ENCODE assay signal across 12 mouse cellular contexts in genomic region chr3:121886309-121886708, GRCm38 (mm10).
DNase-seq lines count a peak whose midpoint lies in the region; ATAC-seq and TF ChIP-seq lines count a peak whose summit lies in the region.
"Had no signal": no experiment of that assay in that cellular context is flagged by ENCODE, and none has a peak within 500 bp of the region (broad histone marks: within the 10 kb centered on the region; RNA-seq: fewer than 3 reads in every experiment).

No protein-coding gene starts in this region.

- no peaks in the 10 kb centered on the region for H3K27me3 ChIP-seq in intestine, embryonic 15.5 days (replicated peaks)
- no peaks in the 10 kb centered on the region for H3K27me3 ChIP-seq in intestine, postnatal 0 days (replicated peaks; ENCODE audit: control insufficient read depth, insufficient read depth, low read length)
- H3K27me3 ChIP-seq in embryonic facial prominence, embryonic 14.5 days (replicated peaks; ENCODE audit: control insufficient read depth, insufficient read depth, low read length), result 0 out of 2 replicates have a peak, but pooled peaks cover 3% of the 10 kb centered on the region
- no peaks in the 10 kb centered on the region for H3K27me3 ChIP-seq in lung, postnatal 0 days (replicated peaks; ENCODE audit: insufficient read depth, low read length)
- H3K27me3 ChIP-seq: liver, embryonic 12.5 days had no signal

- H3K4me1 ChIP-seq in intestine, embryonic 15.5 days (replicated peaks), result 0 out of 2 replicates have a peak, but pooled peaks cover 4% of the 10 kb centered on the region
- no peaks in the 10 kb centered on the region for H3K4me1 ChIP-seq in intestine, postnatal 0 days (replicated peaks; ENCODE audit: control insufficient read depth, insufficient read depth, low read length)
- H3K4me1 ChIP-seq in embryonic facial prominence, embryonic 14.5 days (ENCODE audit: control insufficient read depth, insufficient read depth, low read length), result peaks cover 2% of the 10 kb centered on the region
- no peaks in the 10 kb centered on the region for H3K4me1 ChIP-seq in lung, postnatal 0 days (ENCODE audit: insufficient read depth, low read depth, low read length)

- no peak for TF ChIP-seq EP300 in lung, postnatal 0 days (IDR thresholded peaks at IDR 0.05)

- no peak overlapping the region for H3K27ac ChIP-seq in intestine, embryonic 15.5 days
- H3K27ac ChIP-seq in intestine, postnatal 0 days (ENCODE audit: low read depth, low read length), result no peak overlapping the region
- H3K27ac ChIP-seq in embryonic facial prominence, embryonic 14.5 days (replicated peaks; ENCODE audit: low read depth, low read length), result no peak overlapping the region
- peak overlapping the region; percentile 69 for H3K27ac ChIP-seq in lung, postnatal 0 days (ENCODE audit: low read length)
- H3K27ac ChIP-seq: liver, embryonic 12.5 days had no signal

- H3K9me3 ChIP-seq in intestine, embryonic 15.5 days, result no peaks in the 10 kb centered on the region
- H3K9me3 ChIP-seq in intestine, postnatal 0 days (ENCODE audit: control insufficient read depth), result no peaks in the 10 kb centered on the region
- H3K9me3 ChIP-seq in embryonic facial prominence, embryonic 14.5 days (ENCODE audit: control insufficient read depth, low read length), result no peaks in the 10 kb centered on the region
- H3K9me3 ChIP-seq in lung, postnatal 0 days (ENCODE audit: low read length), result no peaks in the 10 kb centered on the region
- H3K9me3 ChIP-seq: G1E; liver, embryonic 12.5 days had no signal

- H3K36me3 ChIP-seq in intestine, embryonic 15.5 days, result no peaks in the 10 kb centered on the region
- no peaks in the 10 kb centered on the region for H3K36me3 ChIP-seq in intestine, postnatal 0 days (ENCODE audit: control insufficient read depth, insufficient read depth)
- H3K36me3 ChIP-seq in embryonic facial prominence, embryonic 14.5 days (ENCODE audit: control insufficient read depth, insufficient read depth, low read length), result no peaks in the 10 kb centered on the region
- no peaks in the 10 kb centered on the region for H3K36me3 ChIP-seq in lung, postnatal 0 days (ENCODE audit: insufficient read depth, low read length)
- H3K36me3 ChIP-seq: G1E; liver, embryonic 12.5 days had no signal

- TF ChIP-seq CTCF in intestine, postnatal 0 days (IDR thresholded peaks at IDR 0.05; ENCODE audit: low read depth), result no peak
- no peak for TF ChIP-seq CTCF in lung, postnatal 0 days (IDR thresholded peaks at IDR 0.05)

- no peak overlapping the region for H3K4me3 ChIP-seq in intestine, embryonic 15.5 days (replicated peaks)
- no peak overlapping the region for H3K4me3 ChIP-seq in intestine, postnatal 0 days (ENCODE audit: low read depth, low read length)
- H3K4me3 ChIP-seq in embryonic facial prominence, embryonic 14.5 days (ENCODE audit: low read depth, low read length), result peak overlapping the region; percentile 2; the same call in 1 of the 2 replicates
- 0 out of 2 replicates have a peak overlapping the region, but pooled peaks have one; percentile 8 for H3K4me3 ChIP-seq in lung, postnatal 0 days (ENCODE audit: low read depth, low read length)
- H3K4me3 ChIP-seq: liver, embryonic 12.5 days had no signal

- H3K9ac ChIP-seq in intestine, embryonic 15.5 days, result no peak overlapping the region
- H3K9ac ChIP-seq in intestine, postnatal 0 days (ENCODE audit: low read depth, low read length), result no peak overlapping the region
- no peak overlapping the region for H3K9ac ChIP-seq in embryonic facial prominence, embryonic 14.5 days (ENCODE audit: low read depth, low read length)
- no peak overlapping the region for H3K9ac ChIP-seq in lung, postnatal 0 days (replicated peaks; ENCODE audit: low read depth)
- H3K9ac ChIP-seq: forebrain, postnatal 0 days; liver, embryonic 12.5 days had no signal

- DNase-seq in cerebellum, adult 9-11 months, result peak; percentile 5
- no peak for DNase-seq in cerebellum, postnatal 25 days
- DNase-seq in embryonic facial prominence, embryonic 14.5 days (ENCODE audit: low spot score), result no peak
- DNase-seq in lung, postnatal 0 days (ENCODE audit: low spot score), result no peak
- no peak for DNase-seq in spleen, adult 12 weeks (ENCODE audit: low spot score)
- DNase-seq in embryo, embryonic 11 days, result no peak
- DNase-seq: forebrain, postnatal 0 days; thymus, postnatal 36 days had no signal

- peak overlapping the region; percentile 22; the same call in 1 of the 2 replicates for H3K4me2 ChIP-seq in intestine, embryonic 15.5 days (replicated peaks)
- no peak overlapping the region for H3K4me2 ChIP-seq in intestine, postnatal 0 days (replicated peaks; ENCODE audit: low read depth)
- H3K4me2 ChIP-seq in embryonic facial prominence, embryonic 14.5 days (ENCODE audit: low read depth, low read length), result peak overlapping the region; percentile 49
- H3K4me2 ChIP-seq in lung, postnatal 0 days (replicated peaks; ENCODE audit: low read depth, low read length), result peak overlapping the region; percentile 41

- 69% methylated on average over 10 of the region's 10 CpGs for WGBS in intestine, embryonic 15.5 days
- WGBS in intestine, postnatal 0 days, result 70% methylated on average over 10 of the region's 10 CpGs
- 36% methylated on average over 10 of the region's 10 CpGs for WGBS in embryonic facial prominence, embryonic 14.5 days
- WGBS in lung, postnatal 0 days, result 37% methylated on average over 10 of the region's 10 CpGs

- no peak for ATAC-seq in intestine, embryonic 15.5 days
- ATAC-seq in intestine, postnatal 0 days, result no peak
- ATAC-seq in embryonic facial prominence, embryonic 14.5 days (ENCODE audit: low read depth), result no peak
- ATAC-seq in lung, postnatal 0 days, result peak; percentile 14
- ATAC-seq: forebrain, postnatal 0 days had no signal

Comparison
In these comparisons a context has a peak if more than half of its experiments do, and no peak if none do; other contexts are left out.
1. H3K4me3 ChIP-seq: peak in embryonic facial prominence, embryonic 14.5 days (single experiment) and lung, postnatal 0 days (single experiment); none in intestine, embryonic 15.5 days (single experiment) and intestine, postnatal 0 days (single experiment).